Mouse (Mus musculus): ENCODE results near the gene Elfn1. TPM values are rescaled to one million over a fixed set of nuclear protein-coding genes. Genes with fewer than 3 reads are reported as not detected.
A peak's percentile ranks its signal among the peaks of the same experiment; 100 is the strongest.

Elfn1 gene
- 0.11 and 0.47 TPM in 2 replicates for polyA plus RNA-seq (2015; fragmentation: Nextera tagmentation; extraction: Ambion mirVana)

DNA sequence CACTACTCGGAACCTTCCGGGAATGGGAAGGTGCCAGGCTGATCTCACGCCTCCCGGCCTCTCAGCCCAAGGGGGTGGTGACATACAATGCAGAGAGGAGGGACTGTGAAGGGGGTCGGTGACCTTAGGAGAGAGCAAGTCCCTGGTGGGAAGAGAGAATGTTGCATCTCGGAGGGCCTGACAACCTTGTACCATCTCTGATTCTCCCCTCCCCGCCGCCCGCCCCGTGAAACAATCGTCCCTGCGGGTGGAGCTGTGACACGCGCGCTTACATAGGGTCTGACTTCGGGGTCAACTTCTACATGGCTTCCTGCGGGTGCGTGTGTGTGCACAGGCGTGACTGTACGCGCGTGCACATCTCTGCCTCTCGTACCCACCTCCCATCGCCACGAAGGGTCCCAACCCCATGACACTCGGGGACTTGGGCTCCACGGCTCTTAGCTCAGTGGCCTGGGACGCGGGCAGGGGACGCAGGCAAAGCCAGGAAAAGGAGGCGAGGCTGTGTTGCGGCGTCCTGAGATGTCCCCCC lies at the start of gene Elfn1:
Gene Elfn1, plus strand, starts transcription at position 230 of the 529 bp plus-strand sequence.
- Histone ChIP-seq H3K9me3 (no peaks in the 10 kb centered on the region), H3K4me3 (peak within 1 kb of the TSS; percentile 58), H3K27ac (no peak within 1 kb of the TSS), H3K27me3 (peaks cover 83% of the 10 kb centered on the region), H3K4me1 (peaks cover 49% of the 10 kb centered on the region), H3K4me2 (peak within 1 kb of the TSS; percentile 99), H3K36me3 (no peaks in the 10 kb centered on the region), H3K9ac (peak within 1 kb of the TSS; percentile 52)
- peak; percentile 8; the same call in 1 of the 2 replicates for ATAC-seq (ENCODE audit: borderline replicate concordance, extremely low read depth, low FRiP score, low TSS enrichment)
- under 1% methylated on average over 33 of the region's 33 CpGs for WGBS

GRCm38 (mm10) chr5:139860328-139861104 lies 47.2 kb upstream of the Elfn1 start:
- Histone ChIP-seq H3K4me1 (peaks cover 6% of the 10 kb centered on the region), H3K27me3 (no peaks in the 10 kb centered on the region), H3K36me3 (no peaks in the 10 kb centered on the region), H3K27ac (no peak overlapping the region), H3K9me3 (no peaks in the 10 kb centered on the region), H3K9ac (no peak overlapping the region), H3K4me3 (no peak overlapping the region), H3K4me2 (no peak overlapping the region)
- WGBS: 59% methylated on average over 15 of the region's 15 CpGs
- ATAC-seq (ENCODE audit: borderline replicate concordance, extremely low read depth, low FRiP score, low TSS enrichment): no peak

- H3K36me3 ChIP-seq: no peaks in the 10 kb centered on the region
- no peak overlapping the region for H3K4me3 ChIP-seq
- no peaks in the 10 kb centered on the region for H3K9me3 ChIP-seq
- H3K27me3 ChIP-seq: no peaks in the 10 kb centered on the region
- no peak overlapping the region for H3K27ac ChIP-seq
- no peak for ATAC-seq (ENCODE audit: borderline replicate concordance, extremely low read depth, low FRiP score, low TSS enrichment)
- H3K9ac ChIP-seq: no peak overlapping the region
- H3K4me1 ChIP-seq: peaks cover 6% of the 10 kb centered on the region
- 29% methylated on average over 4 of the region's 4 CpGs for WGBS
- no peak overlapping the region for H3K4me2 ChIP-seq
Measured at GRCm38 (mm10) chr5:139862759-139863158, 45.0 kb upstream of the Elfn1 start.

DNA sequence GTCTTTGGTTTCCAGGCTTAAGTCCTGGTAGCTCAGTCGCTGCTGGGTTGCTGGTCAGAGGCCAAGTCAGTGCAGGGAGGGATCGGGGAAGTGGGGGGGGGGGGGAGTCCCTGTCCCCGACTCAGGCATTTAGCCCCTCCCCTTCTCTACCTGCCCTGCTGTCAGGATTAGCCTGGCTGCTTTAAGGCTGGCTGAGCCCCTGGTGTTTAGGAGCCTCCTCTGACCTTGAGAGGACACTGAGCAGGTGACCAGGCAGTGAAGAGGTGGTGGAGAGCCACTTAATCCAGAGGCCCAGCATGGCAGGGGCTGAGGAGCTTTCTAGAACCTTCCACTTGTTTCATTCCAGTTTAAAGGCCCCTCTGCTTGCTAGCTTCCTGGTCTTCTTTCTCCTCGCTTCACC lies 36.9 kb upstream of the Elfn1 start:
- Histone ChIP-seq H3K36me3 (no peaks in the 10 kb centered on the region), H3K4me3 (no peak overlapping the region)
- 10% methylated on average over 4 of the region's 4 CpGs for WGBS

DNA sequence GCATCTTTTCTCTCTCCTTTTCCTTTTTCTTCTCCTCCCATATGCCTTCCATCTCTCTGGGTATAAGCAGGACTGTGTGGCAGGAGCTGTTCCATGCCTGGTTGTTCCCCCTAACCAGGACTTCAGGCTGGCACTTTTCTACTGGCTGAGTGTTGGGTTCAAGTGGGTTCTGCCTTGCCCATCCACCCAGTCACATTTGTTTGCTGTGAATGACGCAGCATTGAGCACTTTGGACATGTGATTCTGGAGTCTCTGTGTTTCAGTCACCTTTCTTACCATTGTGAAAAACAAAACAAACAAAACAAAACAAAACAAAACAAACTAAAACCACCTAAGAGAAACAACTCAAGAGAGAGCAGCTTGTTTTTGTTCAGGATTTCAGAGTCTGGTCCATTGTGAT lies 36.2 kb upstream of the Elfn1 start:
- 67% methylated on average over 1 of the region's 1 CpGs for WGBS
- Histone ChIP-seq H3K4me1 (no peaks in the 10 kb centered on the region), H3K27ac (no peak overlapping the region), H3K9ac (no peak overlapping the region), H3K4me2 (no peak overlapping the region), H3K9me3 (no peaks in the 10 kb centered on the region), H3K36me3 (no peaks in the 10 kb centered on the region), H3K4me3 (no peak overlapping the region), H3K27me3 (no peaks in the 10 kb centered on the region)
- ATAC-seq (ENCODE audit: borderline replicate concordance, extremely low read depth, low FRiP score, low TSS enrichment): no peak

More for the DNA sequence above, 36.9 kb upstream of the Elfn1 start:
- no peak overlapping the region for H3K27ac ChIP-seq
- H3K4me1 ChIP-seq: no peaks in the 10 kb centered on the region
- no peak overlapping the region for H3K4me2 ChIP-seq
- no peaks in the 10 kb centered on the region for H3K27me3 ChIP-seq
- H3K9ac ChIP-seq: no peak overlapping the region
- no peaks in the 10 kb centered on the region for H3K9me3 ChIP-seq
- ATAC-seq (ENCODE audit: borderline replicate concordance, extremely low read depth, low FRiP score, low TSS enrichment): peak; percentile 69; the same call in 1 of the 2 replicates

DNA sequence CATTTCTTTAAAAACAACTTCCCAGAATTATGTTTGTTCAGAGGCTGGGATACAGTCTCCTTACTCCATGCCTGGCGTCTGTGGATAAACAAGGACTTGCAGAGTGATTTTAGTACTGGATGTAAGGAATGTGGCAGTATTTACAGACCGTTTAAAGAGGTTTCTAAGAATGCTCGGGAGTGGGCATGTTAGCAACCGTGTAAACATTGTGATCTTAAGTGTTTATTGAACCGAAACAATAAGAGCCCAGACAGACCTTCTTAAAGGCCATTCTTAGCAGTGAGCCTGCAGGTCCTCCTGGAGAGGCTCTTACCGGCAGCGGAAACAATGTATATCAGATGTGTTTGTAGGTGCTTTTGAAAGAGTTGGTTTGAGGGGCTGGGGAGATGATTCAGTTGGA lies 30.2 kb upstream of the Elfn1 start:
- 34% methylated on average over 7 of the region's 7 CpGs for WGBS
- H3K4me3 ChIP-seq: no peak overlapping the region
- H3K36me3 ChIP-seq: no peaks in the 10 kb centered on the region
- H3K27ac ChIP-seq: peak overlapping the region; percentile 72
- peak overlapping the region; percentile 4; the same call in 1 of the 2 replicates for H3K4me2 ChIP-seq
- no peaks in the 10 kb centered on the region for H3K9me3 ChIP-seq
- peak; percentile 81 for ATAC-seq (ENCODE audit: borderline replicate concordance, extremely low read depth, low FRiP score, low TSS enrichment)
- no peaks in the 10 kb centered on the region for H3K27me3 ChIP-seq
- H3K4me1 ChIP-seq: peaks cover 9% of the 10 kb centered on the region; the same call in 1 of the 2 replicates
- no peak overlapping the region for H3K9ac ChIP-seq

DNA sequence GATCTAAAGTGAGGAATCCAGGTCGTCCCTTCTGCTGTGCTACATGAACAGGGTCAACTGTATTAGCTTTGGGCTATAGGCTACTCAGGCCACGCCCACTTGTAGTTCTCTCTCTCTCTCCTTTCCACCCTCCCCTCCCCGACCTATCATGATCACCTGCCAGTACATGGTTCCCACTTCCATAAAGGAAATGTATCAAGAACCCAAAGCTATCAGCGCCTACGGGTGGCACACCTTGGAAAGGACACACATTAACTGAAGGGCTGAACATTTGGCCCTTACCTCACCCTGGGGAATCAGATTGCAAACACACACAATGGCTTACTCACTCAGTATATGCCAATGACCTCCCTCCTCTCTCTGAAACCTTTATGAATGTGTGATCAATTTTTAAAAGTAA lies 28.0 kb upstream of the Elfn1 start:
- H3K4me3 ChIP-seq: no peak overlapping the region
- peaks cover 9% of the 10 kb centered on the region; the same call in 1 of the 2 replicates for H3K4me1 ChIP-seq
- no peak overlapping the region for H3K9ac ChIP-seq
- H3K27ac ChIP-seq: no peak overlapping the region
- H3K27me3 ChIP-seq: no peaks in the 10 kb centered on the region
- no peak overlapping the region for H3K4me2 ChIP-seq
- WGBS: 75% methylated on average over 5 of the region's 5 CpGs
- no peaks in the 10 kb centered on the region for H3K36me3 ChIP-seq
- no peaks in the 10 kb centered on the region for H3K9me3 ChIP-seq
- ATAC-seq (ENCODE audit: borderline replicate concordance, extremely low read depth, low FRiP score, low TSS enrichment): no peak

- 92% methylated on average over 9 of the region's 9 CpGs for WGBS
- no peaks in the 10 kb centered on the region for H3K36me3 ChIP-seq
- H3K4me3 ChIP-seq: no peak overlapping the region
- H3K9ac ChIP-seq: no peak overlapping the region
- H3K9me3 ChIP-seq: no peaks in the 10 kb centered on the region
- H3K27me3 ChIP-seq: no peaks in the 10 kb centered on the region
- ATAC-seq (ENCODE audit: borderline replicate concordance, extremely low read depth, low FRiP score, low TSS enrichment): no peak
- H3K27ac ChIP-seq: no peak overlapping the region
- H3K4me2 ChIP-seq: no peak overlapping the region
- peaks cover 9% of the 10 kb centered on the region; the same call in 1 of the 2 replicates for H3K4me1 ChIP-seq
Measured at GRCm38 (mm10) chr5:139881161-139881560, 26.6 kb upstream of the Elfn1 start.

GRCm38 (mm10) chr5:139888624-139889023 lies 19.1 kb upstream of the Elfn1 start:
- Histone ChIP-seq H3K9me3 (no peaks in the 10 kb centered on the region), H3K36me3 (no peaks in the 10 kb centered on the region), H3K4me3 (no peak overlapping the region), H3K27ac (no peak overlapping the region), H3K4me2 (no peak overlapping the region), H3K4me1 (peaks cover 14% of the 10 kb centered on the region; the same call in 1 of the 2 replicates), H3K27me3 (no peaks in the 10 kb centered on the region), H3K9ac (no peak overlapping the region)
- 16% methylated on average over 3 of the region's 3 CpGs for WGBS
- no peak for ATAC-seq (ENCODE audit: borderline replicate concordance, extremely low read depth, low FRiP score, low TSS enrichment)

GRCm38 (mm10) chr5:139889370-139889769 lies 18.4 kb upstream of the Elfn1 start:
- no peaks in the 10 kb centered on the region for H3K36me3 ChIP-seq
- H3K9me3 ChIP-seq: no peaks in the 10 kb centered on the region
- H3K4me2 ChIP-seq: no peak overlapping the region
- H3K27ac ChIP-seq: no peak overlapping the region
- H3K4me1 ChIP-seq: peaks cover 21% of the 10 kb centered on the region; the same call in 1 of the 2 replicates
- H3K27me3 ChIP-seq: no peaks in the 10 kb centered on the region
- no peak for ATAC-seq (ENCODE audit: borderline replicate concordance, extremely low read depth, low FRiP score, low TSS enrichment)
- H3K4me3 ChIP-seq: no peak overlapping the region
- 45% methylated on average over 10 of the region's 10 CpGs for WGBS
- no peak overlapping the region for H3K9ac ChIP-seq

DNA sequence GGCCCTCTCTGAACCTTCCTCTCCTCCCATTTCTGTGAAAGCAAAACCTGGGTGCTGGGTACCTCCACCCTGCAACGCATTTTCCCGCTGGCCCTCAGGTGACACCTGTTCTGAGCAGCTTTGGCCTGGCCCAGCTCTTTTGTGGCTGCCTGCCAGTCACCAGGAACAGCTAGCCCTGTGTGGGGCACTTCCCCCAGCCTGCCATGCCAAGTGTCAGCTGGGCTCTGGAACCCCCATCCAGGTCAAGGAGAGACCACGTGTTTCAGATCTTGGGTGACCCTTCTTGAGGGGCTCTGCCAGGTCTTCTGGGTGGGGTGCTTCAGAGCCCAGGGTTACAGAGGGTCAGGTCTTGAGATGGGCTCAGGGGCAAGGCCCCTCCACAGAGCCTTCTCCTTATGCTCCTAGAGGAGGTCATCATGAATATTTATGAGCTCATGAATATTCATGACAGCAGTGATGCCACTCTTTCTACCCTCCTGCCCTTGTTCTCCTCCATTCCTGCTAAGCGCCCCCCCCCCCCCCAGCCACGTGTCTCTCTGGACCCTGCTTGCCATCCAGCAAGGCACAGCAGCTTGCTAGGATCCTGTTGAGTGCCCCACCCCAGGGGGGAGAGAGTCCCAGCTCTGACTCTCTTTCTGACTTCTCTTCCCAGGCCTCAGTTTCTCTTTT lies 15.3 kb upstream of the Elfn1 start:
- ATAC-seq (ENCODE audit: borderline replicate concordance, extremely low read depth, low FRiP score, low TSS enrichment): no peak
- H3K27me3 ChIP-seq: no peaks in the 10 kb centered on the region
- H3K27ac ChIP-seq: no peak overlapping the region
- no peak overlapping the region for H3K4me2 ChIP-seq
- WGBS: 33% methylated on average over 4 of the region's 5 CpGs
- no peaks in the 10 kb centered on the region for H3K9me3 ChIP-seq
- H3K9ac ChIP-seq: no peak overlapping the region
- no peak overlapping the region for H3K4me3 ChIP-seq
- H3K36me3 ChIP-seq: no peaks in the 10 kb centered on the region
- H3K4me1 ChIP-seq: peaks cover 21% of the 10 kb centered on the region; the same call in 1 of the 2 replicates

DNA sequence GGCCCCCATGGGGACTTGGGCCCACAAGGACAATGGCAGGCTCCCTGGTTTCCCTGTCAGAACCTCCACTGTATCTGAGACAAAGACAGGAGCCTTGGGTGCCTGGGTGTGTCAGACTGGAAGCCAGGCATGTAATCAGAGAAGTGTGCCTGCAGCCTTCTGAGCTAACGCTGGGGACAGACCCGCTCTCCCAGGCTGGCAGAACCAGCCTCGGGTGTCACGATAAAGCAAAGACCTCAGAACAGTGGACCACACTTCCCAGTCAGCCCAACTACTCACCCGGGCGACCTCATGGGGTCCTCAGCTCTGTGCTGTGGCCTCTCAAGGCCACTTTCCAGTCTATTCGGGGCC lies 14.8 kb upstream of the Elfn1 start:
- Histone ChIP-seq H3K27ac (peak overlapping the region; percentile 13; the same call in 1 of the 2 replicates), H3K9ac (no peak overlapping the region), H3K4me2 (no peak overlapping the region), H3K9me3 (no peaks in the 10 kb centered on the region), H3K4me1 (peaks cover 21% of the 10 kb centered on the region; the same call in 1 of the 2 replicates), H3K4me3 (no peak overlapping the region), H3K27me3 (no peaks in the 10 kb centered on the region), H3K36me3 (no peaks in the 10 kb centered on the region)
- ATAC-seq (ENCODE audit: borderline replicate concordance, extremely low read depth, low FRiP score, low TSS enrichment): no peak
- WGBS: 35% methylated on average over 7 of the region's 7 CpGs

Measured in lung, embryonic 15.5 days (tissue).